Mouse (Mus musculus) bone marrow macrophage, adult 2 months (primary cell): ENCODE measurements around the gene Siae.

Experiments
- CTCF ChIP-seq: IDR thresholded peaks from 2 replicates; pipeline ENCODE4 v1.5.1; 2012; ENCODE audit warnings: low read depth, mild to moderate bottlenecking, low read length, moderate library complexity
- POLR2A ChIP-seq: IDR thresholded peaks from 2 replicates; pipeline ENCODE4 v1.6.1; 2012; ENCODE audit warnings: mild to moderate bottlenecking, low read depth, low read length, borderline replicate concordance

- TF ChIP-seq POLR2A = no peak
- TF ChIP-seq CTCF = no peak
These were observed 5.1 kb downstream of the Siae start for GRCm38 (mm10) chr9:37560617-37561016.
